Mouse (Mus musculus): Measurements from ENCODE around the gene Slc6a20b. TPM values are rescaled to one million over a fixed set of nuclear protein-coding genes. Genes with fewer than 3 reads are reported as not detected.
A peak's percentile ranks its signal among the peaks of the same experiment; 100 is the strongest.

Gene Slc6a20b
- polyA plus RNA-seq, 1 experiment from 2014 or later = 0.08 TPM

GRCm38 (mm10) chr9:123620311-123621098 lies 11.9 kb downstream of the Slc6a20b start:
- WGBS = 81% methylated on average over 5 of the region's 5 CpGs
- ATAC-seq (ENCODE audit: insufficient read depth, low FRiP score, low TSS enrichment) (no peak), DNase-seq (ENCODE audit: low spot score) (no peak)
- Histone ChIP-seq H3K27ac (ENCODE audit: low read depth, low read length) (no peak overlapping the region), H3K36me3 (ENCODE audit: control insufficient read depth, insufficient read depth, low read length) (no peaks in the 10 kb centered on the region), H3K4me2 (ENCODE audit: low read depth) (no peak overlapping the region), H3K9me3 (ENCODE audit: control insufficient read depth, low read length) (no peaks in the 10 kb centered on the region), H3K4me3 (ENCODE audit: low read depth, low read length) (no peak overlapping the region), H3K9ac (ENCODE audit: low read length) (no peak overlapping the region), H3K27me3 (ENCODE audit: control insufficient read depth, insufficient read depth, low read length) (no peaks in the 10 kb centered on the region), H3K4me1 (ENCODE audit: control insufficient read depth, insufficient read depth, low read length) (no peaks in the 10 kb centered on the region)

- no peak overlapping the region for H3K9ac ChIP-seq (ENCODE audit: low read length)
- WGBS = 72% methylated on average over 1 of the region's 1 CpGs
- no peak for ATAC-seq (ENCODE audit: insufficient read depth, low FRiP score, low TSS enrichment)
These were observed 30.8 kb downstream of the Slc6a20b start for GRCm38 (mm10) chr9:123601529-123601928.

DNA sequence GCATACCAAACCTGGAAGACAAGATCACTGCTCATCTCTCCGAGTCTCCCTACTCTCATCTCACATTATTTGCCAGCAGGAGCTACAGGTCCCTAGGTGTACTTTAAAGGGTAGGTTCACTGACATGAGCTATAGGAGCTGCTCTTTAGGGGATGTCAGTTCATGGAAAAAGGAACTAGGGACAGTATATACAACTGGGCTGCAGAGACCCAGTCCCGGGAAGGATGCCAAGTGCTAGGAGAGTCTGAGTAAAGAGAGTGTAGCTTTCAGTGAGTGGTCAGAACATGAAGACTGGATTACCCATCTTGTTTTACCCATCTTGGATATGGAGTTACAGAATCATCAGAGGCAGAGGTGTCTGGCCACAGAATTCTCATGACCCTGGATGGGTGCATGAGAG lies 35.0 kb downstream of the Slc6a20b start:
- no peaks in the 10 kb centered on the region for H3K4me1 ChIP-seq (ENCODE audit: control insufficient read depth, insufficient read depth, low read length)
- H3K9me3 ChIP-seq (ENCODE audit: control insufficient read depth, low read length) = no peaks in the 10 kb centered on the region
- DNase-seq (ENCODE audit: low spot score) = no peak
- no peak for ATAC-seq (ENCODE audit: insufficient read depth, low FRiP score, low TSS enrichment)
- no peak overlapping the region for H3K9ac ChIP-seq (ENCODE audit: low read length)
- no peaks in the 10 kb centered on the region for H3K36me3 ChIP-seq (ENCODE audit: control insufficient read depth, insufficient read depth, low read length)
- no peaks in the 10 kb centered on the region for H3K27me3 ChIP-seq (ENCODE audit: control insufficient read depth, insufficient read depth, low read length)
- H3K27ac ChIP-seq (ENCODE audit: low read depth, low read length) = no peak overlapping the region
- H3K4me3 ChIP-seq (ENCODE audit: low read depth, low read length) = no peak overlapping the region
- WGBS = 93% methylated on average over 2 of the region's 2 CpGs
- no peak overlapping the region for H3K4me2 ChIP-seq (ENCODE audit: low read depth)

More at GRCm38 (mm10) chr9:123601529-123601928, 30.8 kb downstream of the Slc6a20b start:
- Histone ChIP-seq H3K36me3 (ENCODE audit: control insufficient read depth, insufficient read depth, low read length) (no peaks in the 10 kb centered on the region), H3K27me3 (ENCODE audit: control insufficient read depth, insufficient read depth, low read length) (no peaks in the 10 kb centered on the region), H3K4me3 (ENCODE audit: low read depth, low read length) (no peak overlapping the region), H3K9me3 (ENCODE audit: control insufficient read depth, low read length) (no peaks in the 10 kb centered on the region), H3K27ac (ENCODE audit: low read depth, low read length) (no peak overlapping the region), H3K4me1 (ENCODE audit: control insufficient read depth, insufficient read depth, low read length) (no peaks in the 10 kb centered on the region), H3K4me2 (ENCODE audit: low read depth) (no peak overlapping the region)
- DNase-seq (ENCODE audit: low spot score) = no peak

DNA sequence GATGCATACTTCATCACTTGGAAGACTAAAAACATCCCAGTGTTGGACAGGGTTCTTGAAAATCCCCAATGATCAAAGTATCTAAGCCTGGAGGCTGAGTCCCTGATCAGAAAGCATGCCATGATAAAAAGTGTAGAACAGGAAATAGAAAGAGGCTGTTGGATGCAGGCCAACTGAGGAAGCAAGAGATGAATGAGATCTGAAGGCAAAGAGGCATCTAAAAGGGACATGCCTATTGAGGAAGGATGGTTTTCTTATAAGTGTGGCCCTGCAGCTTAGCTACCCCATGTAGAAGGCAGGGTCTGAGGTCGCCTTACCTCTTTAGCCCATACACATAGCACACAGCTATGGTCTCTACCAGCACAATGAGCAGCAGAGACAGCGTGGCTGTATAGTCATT lies 35.5 kb downstream of the Slc6a20b start:
- WGBS = 84% methylated on average over 2 of the region's 2 CpGs
- H3K27me3 ChIP-seq (ENCODE audit: control insufficient read depth, insufficient read depth, low read length) = no peaks in the 10 kb centered on the region
- no peaks in the 10 kb centered on the region for H3K4me1 ChIP-seq (ENCODE audit: control insufficient read depth, insufficient read depth, low read length)
- no peaks in the 10 kb centered on the region for H3K9me3 ChIP-seq (ENCODE audit: control insufficient read depth, low read length)
- ATAC-seq (ENCODE audit: insufficient read depth, low FRiP score, low TSS enrichment) = no peak
- H3K27ac ChIP-seq (ENCODE audit: low read depth, low read length) = no peak overlapping the region
- no peak overlapping the region for H3K4me2 ChIP-seq (ENCODE audit: low read depth)
- H3K4me3 ChIP-seq (ENCODE audit: low read depth, low read length) = no peak overlapping the region
- no peak overlapping the region for H3K9ac ChIP-seq (ENCODE audit: low read length)
- H3K36me3 ChIP-seq (ENCODE audit: control insufficient read depth, insufficient read depth, low read length) = no peaks in the 10 kb centered on the region
- DNase-seq (ENCODE audit: low spot score) = no peak

GRCm38 (mm10) chr9:123595194-123595593 lies 37.2 kb downstream of the Slc6a20b start:
- no peaks in the 10 kb centered on the region for H3K27me3 ChIP-seq (ENCODE audit: control insufficient read depth, insufficient read depth, low read length)
- no peaks in the 10 kb centered on the region for H3K36me3 ChIP-seq (ENCODE audit: control insufficient read depth, insufficient read depth, low read length)
- WGBS = 95% methylated on average over 4 of the region's 4 CpGs
- no peak overlapping the region for H3K4me2 ChIP-seq (ENCODE audit: low read depth)
- H3K27ac ChIP-seq (ENCODE audit: low read depth, low read length) = no peak overlapping the region
- H3K9me3 ChIP-seq (ENCODE audit: control insufficient read depth, low read length) = no peaks in the 10 kb centered on the region
- ATAC-seq (ENCODE audit: insufficient read depth, low FRiP score, low TSS enrichment) (no peak), DNase-seq (ENCODE audit: low spot score) (no peak)
- H3K4me3 ChIP-seq (ENCODE audit: low read depth, low read length) = no peak overlapping the region
- H3K4me1 ChIP-seq (ENCODE audit: control insufficient read depth, insufficient read depth, low read length) = no peaks in the 10 kb centered on the region
- no peak overlapping the region for H3K9ac ChIP-seq (ENCODE audit: low read length)

DNA sequence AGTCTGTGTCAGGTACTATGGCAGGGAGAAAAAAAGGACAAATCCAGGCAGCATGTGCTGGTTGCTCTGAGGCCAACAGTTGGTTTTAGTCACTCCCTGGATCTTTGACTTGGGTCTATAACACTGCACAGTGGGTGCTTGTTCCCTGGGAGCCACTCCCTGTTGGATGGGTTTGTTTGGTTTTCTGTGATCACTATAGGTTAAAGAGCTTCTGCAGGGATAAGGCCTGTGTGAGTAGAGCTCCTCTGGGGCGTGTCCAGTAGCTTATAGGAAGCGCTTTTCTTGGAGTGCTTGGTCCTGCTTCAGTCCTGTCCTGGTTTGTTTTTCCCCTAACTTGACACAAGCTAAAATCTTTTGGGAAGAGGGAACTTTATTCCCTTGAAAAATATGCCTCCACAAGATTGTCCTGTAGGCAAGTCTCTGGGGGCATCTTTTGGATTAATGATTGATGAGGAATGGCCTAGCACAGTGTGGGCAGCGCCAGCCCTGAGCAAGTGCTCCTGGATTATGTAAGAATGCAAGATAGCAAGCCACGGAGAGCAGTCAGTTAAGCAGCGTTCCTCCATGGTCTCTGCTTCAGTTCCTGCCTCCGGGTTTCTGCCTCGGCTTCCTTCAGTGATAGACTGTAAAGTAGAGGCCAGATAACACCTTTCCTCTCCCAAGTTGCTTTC lies 43.0 kb downstream of the Slc6a20b start:
- ATAC-seq (ENCODE audit: insufficient read depth, low FRiP score, low TSS enrichment) (no peak), DNase-seq (ENCODE audit: low spot score) (no peak)
- Histone ChIP-seq H3K27me3 (ENCODE audit: control insufficient read depth, insufficient read depth, low read length) (no peaks in the 10 kb centered on the region), H3K9ac (ENCODE audit: low read length) (no peak overlapping the region), H3K4me2 (ENCODE audit: low read depth) (no peak overlapping the region), H3K4me3 (ENCODE audit: low read depth, low read length) (no peak overlapping the region), H3K9me3 (ENCODE audit: control insufficient read depth, low read length) (no peaks in the 10 kb centered on the region), H3K36me3 (ENCODE audit: control insufficient read depth, insufficient read depth, low read length) (no peaks in the 10 kb centered on the region), H3K27ac (ENCODE audit: low read depth, low read length) (no peak overlapping the region), H3K4me1 (ENCODE audit: control insufficient read depth, insufficient read depth, low read length) (no peaks in the 10 kb centered on the region)
- 88% methylated on average over 7 of the region's 7 CpGs for WGBS

- Histone ChIP-seq H3K27me3 (ENCODE audit: control insufficient read depth, insufficient read depth, low read length) (no peaks in the 10 kb centered on the region), H3K36me3 (ENCODE audit: control insufficient read depth, insufficient read depth, low read length) (no peaks in the 10 kb centered on the region; the same call in 1 of the 2 replicates), H3K9ac (ENCODE audit: low read length) (no peak overlapping the region), H3K4me3 (ENCODE audit: low read depth, low read length) (no peak overlapping the region), H3K4me2 (ENCODE audit: low read depth) (no peak overlapping the region), H3K9me3 (ENCODE audit: control insufficient read depth, low read length) (no peaks in the 10 kb centered on the region), H3K4me1 (ENCODE audit: control insufficient read depth, insufficient read depth, low read length) (no peaks in the 10 kb centered on the region), H3K27ac (ENCODE audit: low read depth, low read length) (no peak overlapping the region)
- 84% methylated on average over 10 of the region's 10 CpGs for WGBS
- no peak for DNase-seq (ENCODE audit: low spot score)
- ATAC-seq (ENCODE audit: insufficient read depth, low FRiP score, low TSS enrichment) = no peak
These were observed 54.8 kb downstream of the Slc6a20b start for GRCm38 (mm10) chr9:123577360-123578192.

DNA sequence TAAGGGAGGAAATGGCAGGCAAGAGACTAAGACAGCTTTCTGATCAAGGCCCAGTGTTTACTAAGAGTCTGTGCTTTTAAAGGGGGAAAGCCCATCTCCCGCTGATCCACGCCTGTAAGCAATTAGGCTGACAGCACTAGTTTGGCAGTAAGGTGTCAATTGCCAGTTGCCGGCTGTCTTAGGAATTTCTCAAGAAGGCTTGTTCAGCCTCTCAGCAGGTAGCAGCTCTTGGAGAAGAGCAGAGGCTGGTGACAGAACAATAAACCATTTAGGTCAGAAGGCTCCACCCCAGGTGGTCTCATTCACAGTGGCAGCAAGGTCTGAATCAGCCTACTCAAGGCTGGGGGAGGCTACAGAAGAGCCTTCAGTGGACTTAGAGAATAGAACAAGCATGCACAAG lies 77.8 kb downstream of the Slc6a20b start:
- no peaks in the 10 kb centered on the region for H3K36me3 ChIP-seq (ENCODE audit: control insufficient read depth, insufficient read depth, low read length)
- no peaks in the 10 kb centered on the region for H3K27me3 ChIP-seq (ENCODE audit: control insufficient read depth, insufficient read depth, low read length)
- no peak overlapping the region for H3K27ac ChIP-seq (ENCODE audit: low read depth, low read length)
- DNase-seq (ENCODE audit: low spot score) (peak; percentile 40), ATAC-seq (ENCODE audit: insufficient read depth, low FRiP score, low TSS enrichment) (no peak)
- H3K4me3 ChIP-seq (ENCODE audit: low read depth, low read length) = no peak overlapping the region
- WGBS = 7% methylated on average over 3 of the region's 3 CpGs
- no peaks in the 10 kb centered on the region for H3K4me1 ChIP-seq (ENCODE audit: control insufficient read depth, insufficient read depth, low read length)
- H3K9me3 ChIP-seq (ENCODE audit: control insufficient read depth, low read length) = no peaks in the 10 kb centered on the region
- no peak overlapping the region for H3K9ac ChIP-seq (ENCODE audit: low read length)
- H3K4me2 ChIP-seq (ENCODE audit: low read depth) = no peak overlapping the region
